Mouse (Mus musculus): ENCODE measurements at regions not wholly inside any gene's neighbourhood (a gene's known extent, or its start where the extent isn't known, plus 50 kb on each side); places are given as distances from the start of the nearest gene placed in this dataset.

DNA sequence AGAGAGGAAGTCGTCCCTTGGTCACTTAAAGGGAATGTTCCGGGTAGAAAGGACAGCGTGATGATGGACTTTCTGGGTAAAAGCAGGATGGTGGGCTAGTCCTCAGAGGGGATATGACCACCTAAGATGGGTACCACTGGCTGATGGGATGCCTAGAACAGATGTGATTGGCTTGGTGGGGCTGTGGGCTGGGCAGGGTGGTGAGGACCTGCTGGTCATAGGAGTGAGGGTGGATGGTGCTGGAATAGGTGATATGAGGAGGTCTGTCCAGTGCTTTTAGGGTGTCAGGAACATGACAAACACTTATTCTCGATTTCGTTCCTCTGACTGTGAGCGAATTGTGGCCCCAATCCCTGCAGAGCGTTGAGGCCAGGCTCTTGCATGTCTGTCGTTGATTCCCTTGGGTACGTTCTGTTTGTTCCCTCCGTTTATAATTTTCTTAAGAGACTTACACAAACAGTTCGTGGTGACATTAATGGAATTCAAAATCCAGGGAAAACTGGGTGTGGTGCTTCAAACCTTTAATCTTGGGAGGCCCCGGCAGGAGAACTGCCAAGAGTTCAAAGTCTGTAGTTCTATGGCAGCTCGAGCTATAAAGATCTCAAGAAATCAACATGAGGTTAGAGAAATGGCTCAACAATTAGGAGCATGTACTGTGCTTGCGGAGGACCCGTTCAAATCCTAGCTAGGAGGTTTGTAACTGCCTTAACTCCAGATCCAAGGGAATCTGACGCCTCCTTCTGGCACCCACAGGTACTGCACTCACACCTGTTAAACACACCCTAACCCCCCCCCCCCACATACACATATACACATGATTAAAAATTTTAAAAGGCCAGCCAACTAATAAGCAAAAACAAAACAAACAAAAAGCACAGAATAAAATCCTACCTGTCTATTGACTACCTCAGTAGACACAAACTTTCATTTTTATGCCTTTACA is 55.0 kb upstream of the Stt3b start:
- TF ChIP-seq CTCF (conservative IDR thresholded peaks at IDR 0.05; ENCODE audit: low read length) (peak; percentile 54), POU5F1 (IDR thresholded peaks at IDR 0.05; ENCODE audit: borderline replicate concordance, low read length) (no peak), NANOG (IDR thresholded peaks at IDR 0.05; ENCODE audit: borderline replicate concordance, low read length) (no peak)
